Mouse (Mus musculus) urinary bladder, postnatal 25 days (tissue): ENCODE measurements around the gene Rasa3.

Source experiments
- DNase-seq: peaks from one replicate; pipeline ENCODE4 v3.0.0; 2022; ENCODE audit warnings: low spot score

The Rasa3 gene

DNA sequence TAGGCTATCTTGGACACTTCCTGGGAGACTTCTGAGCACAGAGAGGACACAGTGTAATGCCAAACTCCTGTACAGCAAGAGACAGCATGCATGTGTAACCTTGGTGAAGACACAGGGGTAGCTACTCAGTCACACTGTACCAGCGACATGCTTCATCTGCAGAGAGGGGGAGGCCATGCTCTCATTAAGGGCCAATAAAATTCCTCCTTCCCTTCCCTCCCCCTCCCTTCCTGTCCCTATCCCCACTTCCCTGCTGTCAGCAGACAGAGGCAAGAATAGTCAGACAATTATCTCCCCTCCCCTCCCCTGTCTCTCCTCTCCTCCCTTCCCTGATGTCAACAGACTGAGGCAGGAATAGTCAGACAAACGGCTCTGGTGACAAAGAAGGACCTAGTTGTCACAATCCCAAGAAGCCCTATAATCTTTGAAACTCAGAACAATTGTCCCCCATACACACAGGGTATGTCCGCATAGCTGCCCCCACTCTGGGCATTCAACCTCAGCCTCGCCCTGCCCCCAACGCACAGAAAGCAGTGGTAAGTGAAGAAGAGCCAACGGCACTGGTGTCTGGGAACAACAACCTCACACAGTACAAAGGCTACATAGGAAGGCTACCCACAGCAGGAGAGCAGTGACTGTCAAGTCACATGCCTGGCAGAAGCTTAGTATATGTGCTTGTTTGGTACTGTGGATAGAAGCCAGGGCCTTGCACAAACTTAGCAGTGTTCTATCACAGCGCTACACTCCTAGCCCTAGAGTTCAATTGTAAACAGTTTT lies 28.8 kb downstream of the Rasa3 start:
- no peak for DNase-seq

GRCm38 (mm10) chr8:13647591-13647990 lies 29.8 kb downstream of the Rasa3 start:
- DNase-seq: no peak

DNA sequence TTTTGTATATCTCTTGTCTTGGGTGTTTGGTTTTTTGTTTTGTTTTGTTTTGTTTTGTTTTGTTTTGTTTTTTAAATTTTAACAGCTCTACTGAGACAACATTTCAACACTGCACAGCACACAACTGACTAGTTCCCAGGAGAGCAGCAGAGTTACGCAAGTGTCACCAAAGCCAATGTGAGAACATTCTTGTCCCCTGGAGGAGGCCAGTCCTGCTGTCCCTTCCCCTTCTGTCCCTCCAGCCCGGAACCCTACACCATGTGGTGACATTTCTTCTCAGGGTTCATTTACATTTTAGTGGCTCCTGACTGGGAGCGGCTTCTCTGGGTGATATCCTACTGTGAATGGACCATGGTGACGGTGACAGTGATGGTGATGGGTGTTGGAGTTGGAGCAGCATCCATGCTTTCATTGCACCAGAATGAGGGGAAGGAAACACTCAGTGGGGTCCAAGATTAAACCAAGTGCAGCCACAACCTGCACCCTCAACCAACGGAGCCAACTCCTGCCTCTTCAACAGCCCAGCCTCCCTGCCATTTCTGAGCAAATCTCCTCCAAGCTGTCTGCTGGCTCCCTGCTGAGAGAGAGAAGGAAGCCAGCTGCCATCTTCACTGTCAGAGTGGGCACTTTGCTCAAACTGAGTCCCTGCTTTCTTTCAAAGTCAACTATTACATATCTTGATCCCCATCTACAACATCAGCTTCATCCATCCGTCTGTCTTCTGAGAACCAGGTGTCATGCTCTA lies 32.3 kb downstream of the Rasa3 start:
- DNase-seq: no peak

GRCm38 (mm10) chr8:13644155-13644554 lies 33.2 kb downstream of the Rasa3 start:
- DNase-seq: no peak

DNA sequence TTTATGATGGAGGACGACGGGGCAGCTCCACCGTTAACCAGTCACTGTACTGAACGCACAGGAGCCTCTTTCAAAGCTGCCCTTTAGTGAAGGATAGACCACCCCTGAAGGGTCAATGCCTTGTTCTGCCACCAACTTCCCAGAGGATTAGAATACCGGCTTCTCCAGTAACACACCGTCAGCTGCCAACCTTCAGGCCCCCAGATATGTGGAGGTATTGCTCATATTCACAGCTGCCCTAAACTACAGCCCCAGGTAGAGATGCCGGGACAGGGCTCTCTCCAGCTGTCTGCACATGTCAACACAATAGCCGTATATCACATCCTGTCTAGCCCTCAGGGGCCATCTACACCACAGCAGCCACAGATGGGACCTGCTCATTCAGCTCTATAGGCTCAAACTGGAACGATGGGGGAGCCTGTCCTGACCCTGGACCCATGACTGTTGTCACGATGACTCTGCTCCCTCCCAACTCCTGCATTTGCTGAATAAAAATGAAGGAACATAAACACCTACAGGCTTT lies 34.7 kb downstream of the Rasa3 start:
- no peak for DNase-seq

- DNase-seq: no peak
Observed at GRCm38 (mm10) chr8:13641206-13641605, 36.2 kb downstream of the Rasa3 start.

GRCm38 (mm10) chr8:13640452-13640883 lies 36.9 kb downstream of the Rasa3 start:
- DNase-seq: no peak

- no peak for DNase-seq
Observed at GRCm38 (mm10) chr8:13633107-13633506, 44.3 kb downstream of the Rasa3 start.

- no peak for DNase-seq
Observed at GRCm38 (mm10) chr8:13632309-13632708, 45.1 kb downstream of the Rasa3 start.

- DNase-seq: no peak
Observed at GRCm38 (mm10) chr8:13630754-13631153, 46.6 kb downstream of the Rasa3 start.

GRCm38 (mm10) chr8:13630171-13630570 lies 47.2 kb downstream of the Rasa3 start:
- no peak for DNase-seq

- no peak for DNase-seq
Observed at GRCm38 (mm10) chr8:13629351-13630090, 47.9 kb downstream of the Rasa3 start.

GRCm38 (mm10) chr8:13628067-13628466 lies 49.3 kb downstream of the Rasa3 start:
- DNase-seq: no peak

GRCm38 (mm10) chr8:13627591-13627990 lies 49.8 kb downstream of the Rasa3 start:
- no peak for DNase-seq

DNA sequence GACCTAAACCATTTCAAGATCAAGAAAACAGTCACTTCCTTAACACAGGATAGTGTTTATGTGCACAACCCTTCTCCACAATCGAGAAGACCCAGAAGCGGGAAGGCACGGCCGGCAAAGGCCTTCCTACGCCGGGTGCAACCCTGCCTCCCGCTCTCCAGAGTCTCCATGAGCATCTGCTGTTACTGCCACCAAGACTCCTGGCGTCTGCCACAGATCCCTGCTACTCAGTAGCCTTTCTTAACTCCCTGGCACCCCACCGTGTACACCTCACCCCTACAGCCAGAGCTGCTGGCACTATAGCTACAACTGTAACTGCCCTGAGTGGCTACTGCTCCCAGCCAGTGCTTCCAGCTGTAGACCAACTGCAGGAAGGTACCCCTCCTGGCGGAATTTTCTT lies 51.3 kb downstream of the Rasa3 start:
- no peak for DNase-seq

DNA sequence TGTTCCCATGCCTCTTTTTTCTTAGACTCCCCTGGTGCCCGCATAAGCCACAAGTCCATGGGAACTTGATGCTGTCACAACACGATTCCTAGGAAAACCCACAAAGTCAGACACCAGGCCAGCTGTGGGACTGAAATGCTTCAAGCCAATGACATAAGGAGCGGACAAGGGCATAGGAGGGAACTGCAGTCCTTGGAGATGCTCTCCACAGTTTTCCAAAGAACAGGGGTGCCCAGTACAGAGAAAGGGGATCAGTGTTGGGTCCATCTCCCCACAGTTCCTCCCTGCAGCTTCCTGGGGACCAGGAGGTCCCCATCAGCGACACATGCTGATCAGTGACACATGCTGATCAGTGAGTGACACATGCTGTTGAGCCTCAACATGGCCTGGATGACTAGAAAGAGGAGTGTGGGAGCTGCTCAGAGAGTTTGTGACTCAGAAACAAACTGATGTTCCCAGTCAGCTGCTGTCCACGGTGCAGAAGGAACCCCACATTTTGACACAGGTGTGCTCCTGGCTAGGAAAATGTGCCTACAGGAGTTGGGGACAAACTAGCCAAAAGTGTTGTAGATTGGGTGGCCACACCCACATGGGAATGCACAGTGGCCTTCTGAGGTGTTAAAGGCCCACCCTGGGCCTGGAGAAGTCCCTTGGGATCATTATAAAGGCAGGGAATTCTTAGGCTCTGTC lies 52.0 kb downstream of the Rasa3 start:
- no peak for DNase-seq

GRCm38 (mm10) chr8:13624863-13625262 lies 52.5 kb downstream of the Rasa3 start:
- DNase-seq: no peak

DNA sequence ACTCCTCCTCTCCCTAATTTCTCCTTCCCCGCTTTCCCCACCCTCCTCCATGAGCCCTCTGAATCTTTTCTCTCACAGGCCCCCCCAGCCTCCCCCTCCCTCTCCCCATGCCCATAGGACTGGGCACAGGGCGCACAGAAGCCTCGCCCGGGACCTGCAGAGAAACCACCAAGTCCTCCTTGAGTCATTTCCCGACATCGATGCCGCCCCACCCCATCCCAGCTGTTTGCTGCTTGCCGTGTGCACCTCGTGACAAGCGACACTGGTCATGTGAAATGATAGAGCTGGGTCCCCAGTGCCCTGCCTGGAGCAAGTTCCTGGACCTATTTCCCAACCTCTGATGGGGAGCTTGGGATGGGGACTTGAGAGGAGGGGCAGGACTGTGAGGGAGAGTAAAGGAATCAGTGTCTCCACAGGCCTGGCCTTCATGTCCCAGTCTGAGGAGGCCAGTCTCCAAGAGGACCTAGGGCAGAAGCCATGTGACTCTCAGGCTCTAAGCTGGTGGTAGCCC lies 53.4 kb downstream of the Rasa3 start:
- DNase-seq: peak; percentile 41

GRCm38 (mm10) chr8:13623038-13623750 lies 54.2 kb downstream of the Rasa3 start:
- no peak for DNase-seq

GRCm38 (mm10) chr8:13620226-13620920 lies 57.0 kb downstream of the Rasa3 start:
- DNase-seq: no peak
